Comparison of ENCODE assay signal across 9 mouse cellular contexts in the genomic region with DNA sequence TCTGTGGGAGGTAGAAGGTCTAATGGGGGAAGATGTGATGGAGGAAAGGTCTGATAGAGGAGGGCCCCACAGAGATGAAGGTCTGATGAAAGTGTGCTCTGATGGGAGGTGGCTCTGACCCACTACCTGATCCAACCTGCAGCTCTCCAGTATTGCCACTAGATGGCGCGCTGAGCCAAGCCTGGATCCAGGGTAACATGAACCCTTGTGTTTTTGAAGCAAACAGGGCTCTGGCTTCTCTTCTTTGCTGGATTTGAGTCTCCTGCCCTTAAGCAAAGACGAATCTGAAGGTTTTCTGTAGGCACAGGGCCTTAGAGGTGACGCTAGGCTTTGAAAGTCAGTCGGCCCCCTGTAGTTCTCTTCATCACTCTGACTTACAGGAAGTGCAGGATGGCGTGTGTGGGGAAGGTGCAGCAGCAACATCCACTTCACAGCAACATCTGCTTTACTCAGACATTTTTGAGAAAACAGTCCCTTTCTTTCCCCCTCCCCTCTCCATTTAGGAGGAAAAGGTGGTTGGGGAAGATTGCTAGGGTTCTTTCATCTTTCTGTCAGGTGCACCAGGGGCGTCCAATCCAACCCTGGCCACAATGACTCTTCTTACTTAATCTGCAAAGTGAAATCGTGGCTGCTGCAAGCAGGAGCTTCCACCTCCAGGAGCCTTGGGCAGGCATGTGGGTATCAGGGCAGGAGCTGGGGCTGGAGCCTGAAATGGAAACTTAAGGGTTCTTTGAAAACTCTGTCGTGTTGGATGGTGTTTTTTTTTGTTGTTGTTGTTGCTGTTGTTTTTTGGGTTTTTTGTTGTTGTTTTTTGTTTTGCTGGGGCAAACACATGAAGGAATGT. TPM values are rescaled to one million over a fixed set of nuclear protein-coding genes. Genes with fewer than 3 reads are reported as not detected.
DNase-seq lines count a peak whose midpoint lies in the region; ATAC-seq and TF ChIP-seq lines count a peak whose summit lies in the region.
"Had no signal": no experiment of that assay in that cellular context is flagged by ENCODE, and none has a peak within 500 bp of the region (broad histone marks: within the 10 kb centered on the region; RNA-seq: fewer than 3 reads in every experiment).

No protein-coding gene starts in this region.

- H3K79me2 ChIP-seq in liver, adult 2 months (ENCODE audit: control insufficient read depth, insufficient read depth, low read length) = no peaks in the 10 kb centered on the region

- intact Hi-C loops in heart, postnatal 10 days (cut with DNase I) = loop anchor here (1.0 to 5.0 kb wide), 3 partner anchors 108 to 231 kb away; no protein-coding TSS in a partner anchor

- no peak overlapping the region for H3K4me2 ChIP-seq in neural tube, embryonic 15.5 days
- H3K4me2 ChIP-seq: neural tube, embryonic 12.5 days had no signal

- H3K4me1 ChIP-seq in neural tube, embryonic 15.5 days = 0 out of 2 replicates have a peak, but pooled peaks cover 2% of the 10 kb centered on the region
- no peaks in the 10 kb centered on the region for H3K4me1 ChIP-seq in liver, adult 2 months (ENCODE audit: control insufficient read depth, insufficient read depth, low read length)
- H3K4me1 ChIP-seq in olfactory bulb, adult 2 months (ENCODE audit: control insufficient read depth, insufficient read depth, low read length) = no peaks in the 10 kb centered on the region
- H3K4me1 ChIP-seq: neural tube, embryonic 12.5 days had no signal

- DNase-seq in neural tube, embryonic 10.5 days (ENCODE audit: extremely low spot score, low spot score) = peak; percentile 67
- peak; percentile 71 for DNase-seq in T-cell, adult 2 months (ENCODE audit: low spot score)
- peak; percentile 37 to 63 for DNase-seq in cerebellum, postnatal 4 days (ENCODE audit: low spot score in 2 of 2)
- peak; percentile 44 to 82 for DNase-seq in heart, postnatal 10 days
- DNase-seq in liver, adult 2 months (ENCODE audit: extremely low read depth, low read depth, low spot score) = no peak
- DNase-seq in layer of hippocampus, adult 9-11 months = no peak

- H3K27ac ChIP-seq in neural tube, embryonic 15.5 days (replicated peaks) = no peak overlapping the region
- no peak overlapping the region for H3K27ac ChIP-seq in liver, adult 2 months (replicated peaks; ENCODE audit: insufficient read depth, low read depth, low read length)
- H3K27ac ChIP-seq in olfactory bulb, adult 2 months (ENCODE audit: insufficient read depth, low read depth, low read length) = no peak overlapping the region
- H3K27ac ChIP-seq: neural tube, embryonic 12.5 days had no signal

- no peak overlapping the region for H3K9ac ChIP-seq in neural tube, embryonic 15.5 days (replicated peaks)
- H3K9ac ChIP-seq in liver, adult 2 months (ENCODE audit: low read depth, low read length) = no peak overlapping the region
- H3K9ac ChIP-seq: neural tube, embryonic 12.5 days had no signal

- TF ChIP-seq POLR2A in liver, adult 2 months (IDR thresholded peaks at IDR 0.05; ENCODE audit: extremely low read depth, insufficient read depth, low read length) = no peak
- TF ChIP-seq POLR2A in olfactory bulb, adult 2 months (IDR thresholded peaks at IDR 0.05; ENCODE audit: insufficient read depth, low read depth, low read length) = no peak

- WGBS in neural tube, embryonic 15.5 days = 42% methylated on average over 9 of the region's 9 CpGs
- 34% methylated on average over 9 of the region's 9 CpGs for WGBS in liver, adult 2 months
- 36% methylated on average over 9 of the region's 9 CpGs for WGBS in olfactory bulb, adult 2 months

- no peak overlapping the region for H3K4me3 ChIP-seq in neural tube, embryonic 15.5 days (replicated peaks)
- no peak overlapping the region for H3K4me3 ChIP-seq in liver, adult 2 months (ENCODE audit: insufficient read depth, low read depth, low read length)
- no peak overlapping the region for H3K4me3 ChIP-seq in olfactory bulb, adult 2 months (ENCODE audit: insufficient read depth, low read depth, low read length)
- H3K4me3 ChIP-seq: neural tube, embryonic 12.5 days had no signal

- H3K9me3 ChIP-seq in neural tube, embryonic 15.5 days (replicated peaks) = no peaks in the 10 kb centered on the region

- ATAC-seq in neural tube, embryonic 15.5 days (ENCODE audit: low FRiP score) = no peak

- peak; percentile 98 for TF ChIP-seq CTCF in liver, adult 2 months (IDR thresholded peaks at IDR 0.05; ENCODE audit: low read depth, low read length)
- TF ChIP-seq CTCF in olfactory bulb, adult 2 months (IDR thresholded peaks at IDR 0.05; ENCODE audit: insufficient read depth, low read depth, low read length) = peak; percentile 71

- H3K36me3 ChIP-seq in neural tube, embryonic 15.5 days = no peaks in the 10 kb centered on the region
- no peaks in the 10 kb centered on the region for H3K36me3 ChIP-seq in liver, adult 2 months (ENCODE audit: control insufficient read depth, insufficient read depth, low read length)
- H3K36me3 ChIP-seq: neural tube, embryonic 12.5 days had no signal

- H3K27me3 ChIP-seq in neural tube, embryonic 15.5 days (replicated peaks) = no peaks in the 10 kb centered on the region
- no peaks in the 10 kb centered on the region for H3K27me3 ChIP-seq in liver, adult 2 months (ENCODE audit: control insufficient read depth, insufficient read depth, low read length)
- H3K27me3 ChIP-seq: neural tube, embryonic 12.5 days had no signal

RNA-seq across cellular contexts. Expression of a gene that starts 45.7 kb away (rescaled TPM):
- polyA plus RNA-seq in neural tube, embryonic 15.5 days (2015; fragmentation: Nextera tagmentation; extraction: Ambion mirVana) = 18.5 and 19.9 TPM in 2 replicates
- 1 to 10 TPM; 8.9 to 10.0 TPM for total RNA-seq in heart, postnatal 10 days (2021)
- total RNA-seq in liver, adult 2 months (2014; rRNA removed) = 5.0 and 6.0 TPM in 2 replicates
- polyA plus RNA-seq in liver, adult 2 months (2012; rRNA removed) = 1.8 and 3.4 TPM in 2 replicates
- polyA plus RNA-seq in olfactory bulb, adult 2 months (2012; ENCODE audit: insufficient read depth, insufficient read length, low replicate concordance, missing spikeins) = not detected in 2 replicates

RNA-seq across cellular contexts. Expression of a gene that starts 57.3 kb away (rescaled TPM):
- 0.03 and 3.0 TPM in 2 replicates for polyA plus RNA-seq in neural tube, embryonic 15.5 days (2015; fragmentation: Nextera tagmentation; extraction: Ambion mirVana)
- total RNA-seq in heart, postnatal 10 days (2021) = not detected
- total RNA-seq in liver, adult 2 months (2014; rRNA removed) = not detected in 2 replicates
- polyA plus RNA-seq in liver, adult 2 months (2012; rRNA removed) = not detected in 2 replicates
- not detected in 2 replicates for polyA plus RNA-seq in olfactory bulb, adult 2 months (2012; ENCODE audit: insufficient read depth, insufficient read length, low replicate concordance, missing spikeins)
- polyA plus RNA-seq: neural tube, embryonic 12.5 days had no signal

Comparison
In these comparisons a context has a peak if more than half of its experiments do, and no peak if none do; other contexts are left out.
1. DNase-seq: peak in neural tube, embryonic 10.5 days (single experiment), T-cell, adult 2 months (single experiment), cerebellum, postnatal 4 days (2 of 2) and heart, postnatal 10 days (2 of 2); none in liver, adult 2 months (single experiment) and layer of hippocampus, adult 9-11 months (single experiment).